Comparison of ENCODE assay signal across 24 mouse cellular contexts in the genomic region with DNA sequence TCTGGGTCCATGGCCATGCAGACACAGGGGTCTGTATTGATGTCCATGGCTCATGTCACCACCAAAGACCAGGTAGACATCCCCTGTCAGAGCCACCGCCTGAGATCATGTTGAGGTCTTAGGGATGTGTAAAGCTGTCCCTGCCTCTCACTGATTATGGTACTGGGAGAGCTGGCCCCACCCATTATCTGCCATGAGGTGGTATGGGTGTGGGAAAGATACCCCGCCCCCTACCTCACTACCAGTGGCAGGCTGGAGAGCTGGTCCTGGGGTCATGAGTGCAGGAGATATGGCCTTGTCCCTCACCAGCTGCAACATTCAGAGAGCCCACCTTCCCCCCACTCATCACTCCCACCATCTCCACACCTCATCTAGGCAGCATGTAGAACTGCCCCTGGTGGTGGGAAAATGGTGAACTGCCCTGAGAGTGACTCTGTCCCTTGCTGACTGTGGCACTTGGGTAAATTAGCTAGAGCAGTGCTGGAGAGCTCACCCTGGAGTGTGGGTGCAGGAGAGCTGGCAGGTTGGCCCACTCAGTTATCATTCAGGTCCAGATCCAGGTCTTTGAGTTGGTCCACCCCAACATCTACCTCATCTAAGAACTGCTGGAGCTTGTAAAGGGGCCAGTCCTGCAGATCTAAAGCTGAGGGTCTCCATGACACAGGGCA. TPM values are rescaled to one million over a fixed set of nuclear protein-coding genes. Genes with fewer than 3 reads are reported as not detected.
A peak's percentile ranks its signal among the peaks of the same experiment; 100 is the strongest.
DNase-seq lines count a peak whose midpoint lies in the region; ATAC-seq and TF ChIP-seq lines count a peak whose summit lies in the region.
"Had no signal": no experiment of that assay in that cellular context is flagged by ENCODE, and none has a peak within 500 bp of the region (broad histone marks: within the 10 kb centered on the region; RNA-seq: fewer than 3 reads in every experiment).

No protein-coding gene starts in this region.

- no peak overlapping the region for H3K4me2 ChIP-seq in kidney, postnatal 0 days (ENCODE audit: low read length)
- peak overlapping the region; percentile 36 for H3K4me2 ChIP-seq in liver, embryonic 11.5 days
- H3K4me2 ChIP-seq: embryonic facial prominence, embryonic 15.5 days; heart, embryonic 13.5 days; midbrain, embryonic 11.5 days; neural tube, embryonic 12.5 days had no signal

- H3K4me1 ChIP-seq in kidney, postnatal 0 days (replicated peaks; ENCODE audit: insufficient read depth, low read length), result no peaks in the 10 kb centered on the region
- peaks cover 18% of the 10 kb centered on the region for H3K4me1 ChIP-seq in liver, embryonic 11.5 days (replicated peaks; ENCODE audit: control insufficient read depth, insufficient read depth, low read length)
- H3K4me1 ChIP-seq: embryonic facial prominence, embryonic 15.5 days; heart, embryonic 13.5 days; limb, embryonic 10.5 days; neural tube, embryonic 12.5 days had no signal

- no peaks in the 10 kb centered on the region for H3K9me3 ChIP-seq in kidney, postnatal 0 days (replicated peaks; ENCODE audit: low read length)
- no peaks in the 10 kb centered on the region for H3K9me3 ChIP-seq in liver, embryonic 11.5 days (ENCODE audit: control insufficient read depth, low read length)
- H3K9me3 ChIP-seq: embryonic facial prominence, embryonic 15.5 days; heart, embryonic 13.5 days; limb, embryonic 10.5 days; neural tube, embryonic 12.5 days had no signal

- WGBS in kidney, postnatal 0 days, result 96% methylated on average over 2 of the region's 2 CpGs
- WGBS in liver, embryonic 11.5 days, result 48% methylated on average over 2 of the region's 2 CpGs

- no peaks in the 10 kb centered on the region for H3K27me3 ChIP-seq in kidney, postnatal 0 days (ENCODE audit: insufficient read depth, low read length)
- H3K27me3 ChIP-seq in liver, embryonic 11.5 days (replicated peaks; ENCODE audit: control insufficient read depth, insufficient read depth, low read length), result no peaks in the 10 kb centered on the region
- H3K27me3 ChIP-seq: embryonic facial prominence, embryonic 15.5 days; heart, embryonic 13.5 days; neural tube, embryonic 12.5 days had no signal

- no peak overlapping the region for H3K27ac ChIP-seq in kidney, postnatal 0 days
- peak overlapping the region; percentile 50; the same call in 1 of the 2 replicates for H3K27ac ChIP-seq in liver, embryonic 11.5 days (ENCODE audit: low read depth, low read length)
- H3K27ac ChIP-seq: embryonic facial prominence, embryonic 15.5 days; gastrocnemius, adult 2 months; heart, embryonic 13.5 days; hindbrain, postnatal 0 days; limb, embryonic 10.5 days; neural tube, embryonic 12.5 days had no signal

- TF ChIP-seq CTCF in kidney, postnatal 0 days (IDR thresholded peaks at IDR 0.05; ENCODE audit: low read depth), result 0 out of 2 replicates have a peak, but pooled peaks have one; percentile 2

- no peak for DNase-seq in kidney, postnatal 0 days (ENCODE audit: low spot score)
- no peak for DNase-seq in kidney, postnatal 14 days
- no peak for DNase-seq in liver, embryonic 11.5 days (ENCODE audit: low spot score)
- DNase-seq in adipocyte (ENCODE audit: low spot score), result no peak
- no peak for DNase-seq in ovary, postnatal 36 days (ENCODE audit: low spot score)
- DNase-seq: adrenal gland, adult 8-10 months; cerebellum, adult 9-10 months; gastrocnemius, adult 2 months; heart, postnatal 36 days; kidney, adult 2 months; kidney, postnatal 4 days; lung, adult 18-20 months; lung, postnatal 36 days; right cerebral cortex, adult 18-20 months; thymus, adult 18-20 months; thymus, postnatal 4 days had no signal

- no peak for ATAC-seq in kidney, postnatal 0 days (replicated peaks; ENCODE audit: low FRiP score, low read depth)
- ATAC-seq in erythroblast, adult 5-6 weeks (replicated peaks; ENCODE audit: low FRiP score, poor library complexity, severe bottlenecking), result peak; percentile 60
- peak; percentile 97 for ATAC-seq in liver, embryonic 11.5 days (replicated peaks; ENCODE audit: low FRiP score)
- peak; percentile 78 for ATAC-seq in megakaryocyte progenitor cell, adult 5-6 weeks (replicated peaks; ENCODE audit: poor library complexity)
- ATAC-seq: hindbrain, postnatal 0 days had no signal

- no peaks in the 10 kb centered on the region for H3K36me3 ChIP-seq in kidney, postnatal 0 days (ENCODE audit: insufficient read depth, low read length)
- no peaks in the 10 kb centered on the region for H3K36me3 ChIP-seq in liver, embryonic 11.5 days (ENCODE audit: control insufficient read depth, insufficient read depth, low read length)
- H3K36me3 ChIP-seq: embryonic facial prominence, embryonic 15.5 days; heart, embryonic 13.5 days; limb, embryonic 10.5 days; neural tube, embryonic 12.5 days had no signal

- H3K9ac ChIP-seq in kidney, postnatal 0 days (ENCODE audit: low read depth, low read length), result no peak overlapping the region
- no peak overlapping the region for H3K9ac ChIP-seq in liver, embryonic 11.5 days (ENCODE audit: low read depth, low read length)
- H3K9ac ChIP-seq: embryonic facial prominence, embryonic 15.5 days; heart, embryonic 13.5 days; neural tube, embryonic 12.5 days had no signal

- H3K4me3 ChIP-seq in kidney, postnatal 0 days (replicated peaks; ENCODE audit: low read depth, low read length), result no peak overlapping the region
- H3K4me3 ChIP-seq in liver, embryonic 11.5 days (ENCODE audit: low read depth, low read length), result no peak overlapping the region
- H3K4me3 ChIP-seq: embryonic facial prominence, embryonic 15.5 days; gastrocnemius, adult 2 months; heart, embryonic 13.5 days; limb, embryonic 10.5 days; neural tube, embryonic 12.5 days had no signal

RNA-seq across cellular contexts. Expression of gene Spa17, which starts 12.8 kb away (rescaled TPM):
- polyA plus RNA-seq in kidney, postnatal 0 days (2015; fragmentation: Nextera tagmentation; extraction: Ambion mirVana), result 10.7 and 12.3 TPM in 2 replicates
- not detected in 2 replicates for total RNA-seq in erythroblast, adult 5-6 weeks (2015; ENCODE audit: low replicate concordance)
- 1.4 TPM in 1 of 2 replicates, not detected in the other for total RNA-seq in erythroblast, adult 5-6 weeks (2017; ENCODE audit: low replicate concordance)
- 3.9 and 4.9 TPM in 2 replicates for polyA plus RNA-seq in liver, embryonic 11.5 days (2014; fragmentation: Nextera tagmentation; extraction: Ambion mirVana)
- total RNA-seq in megakaryocyte progenitor cell, adult 5-6 weeks (2015), result 2.9 and 6.7 TPM in 2 replicates
- total RNA-seq in megakaryocyte progenitor cell, adult 5-6 weeks (2017), result 1.7 and 5.1 TPM in 2 replicates
- total RNA-seq: hindbrain, postnatal 0 days had no signal

RNA-seq across cellular contexts. Expression of gene Siae, which starts 45.2 kb away (rescaled TPM):
- polyA plus RNA-seq in kidney, postnatal 0 days (2015; fragmentation: Nextera tagmentation; extraction: Ambion mirVana), result 10.2 and 10.6 TPM in 2 replicates
- total RNA-seq in erythroblast, adult 5-6 weeks (2015; ENCODE audit: low replicate concordance), result 1.7 and 1.9 TPM in 2 replicates
- total RNA-seq in erythroblast, adult 5-6 weeks (2017; ENCODE audit: low replicate concordance), result 1.4 and 2.6 TPM in 2 replicates
- polyA plus RNA-seq in liver, embryonic 11.5 days (2014; fragmentation: Nextera tagmentation; extraction: Ambion mirVana), result 8.0 and 8.6 TPM in 2 replicates
- 13.4 and 16.9 TPM in 2 replicates for total RNA-seq in megakaryocyte progenitor cell, adult 5-6 weeks (2015)
- 9.4 and 11.8 TPM in 2 replicates for total RNA-seq in megakaryocyte progenitor cell, adult 5-6 weeks (2017)

RNA-seq across cellular contexts. Expression of gene Nrgn, which starts 48.0 kb away (rescaled TPM):
- 3.3 and 3.6 TPM in 2 replicates for polyA plus RNA-seq in kidney, postnatal 0 days (2015; fragmentation: Nextera tagmentation; extraction: Ambion mirVana)
- 1.7 TPM in 1 of 2 replicates, not detected in the other for total RNA-seq in erythroblast, adult 5-6 weeks (2015; ENCODE audit: low replicate concordance)
- total RNA-seq in erythroblast, adult 5-6 weeks (2017; ENCODE audit: low replicate concordance), result 2.9 TPM in 1 of 2 replicates, not detected in the other
- 20.8 and 23.6 TPM in 2 replicates for polyA plus RNA-seq in liver, embryonic 11.5 days (2014; fragmentation: Nextera tagmentation; extraction: Ambion mirVana)
- total RNA-seq in megakaryocyte progenitor cell, adult 5-6 weeks (2015), result 4.4 and 9.6 TPM in 2 replicates
- 0.54 and 3.5 TPM in 2 replicates for total RNA-seq in megakaryocyte progenitor cell, adult 5-6 weeks (2017)

RNA-seq across cellular contexts. Expression of gene Tbrg1, which starts 56.4 kb away (rescaled TPM):
- polyA plus RNA-seq in kidney, postnatal 0 days (2015; fragmentation: Nextera tagmentation; extraction: Ambion mirVana), result 135 and 144 TPM in 2 replicates
- total RNA-seq in erythroblast, adult 5-6 weeks (2015; ENCODE audit: low replicate concordance), result 23.0 and 26.5 TPM in 2 replicates
- total RNA-seq in erythroblast, adult 5-6 weeks (2017; ENCODE audit: low replicate concordance), result 17.6 and 24.1 TPM in 2 replicates
- 127 and 128 TPM in 2 replicates for polyA plus RNA-seq in liver, embryonic 11.5 days (2014; fragmentation: Nextera tagmentation; extraction: Ambion mirVana)
- total RNA-seq in megakaryocyte progenitor cell, adult 5-6 weeks (2015), result 35.0 and 38.1 TPM in 2 replicates
- total RNA-seq in megakaryocyte progenitor cell, adult 5-6 weeks (2017), result 39.9 and 47.8 TPM in 2 replicates
